Mouse (Mus musculus): Measurements from ENCODE around the gene Arhgap21. TPM values are rescaled to one million over a fixed set of nuclear protein-coding genes. Genes with fewer than 3 reads are reported as not detected.

The Arhgap21 gene
- polyA plus RNA-seq, 1 experiment from 2014 or later: 10.4 TPM

- 65% methylated on average over 8 of the region's 8 CpGs for WGBS
- ATAC-seq (ENCODE audit: insufficient number of reproducible peaks, low FRiP score, low TSS enrichment, low read depth): no peak
- Histone ChIP-seq H3K9ac (no peak overlapping the region), H3K4me2 (replicated peaks) (no peak overlapping the region), H3K27me3 (no peaks in the 10 kb centered on the region), H3K36me3 (no peaks in the 10 kb centered on the region), H3K9me3 (replicated peaks) (no peaks in the 10 kb centered on the region), H3K27ac (replicated peaks) (no peak overlapping the region), H3K4me1 (no peaks in the 10 kb centered on the region), H3K4me3 (replicated peaks) (no peak overlapping the region)
Measured at GRCm38 (mm10) chr2:20955376-20955775, 13.3 kb downstream of the Arhgap21 start.

- WGBS: 26% methylated on average over 4 of the region's 4 CpGs
- no peak overlapping the region for H3K9ac ChIP-seq
Measured at GRCm38 (mm10) chr2:20952716-20953115, 16.0 kb downstream of the Arhgap21 start.

GRCm38 (mm10) chr2:20949168-20949567 is 19.5 kb downstream of the Arhgap21 start:
- no peak for ATAC-seq (ENCODE audit: insufficient number of reproducible peaks, low FRiP score, low TSS enrichment, low read depth)
- Histone ChIP-seq H3K4me3 (replicated peaks) (no peak overlapping the region), H3K27ac (replicated peaks) (no peak overlapping the region), H3K36me3 (no peaks in the 10 kb centered on the region), H3K9ac (no peak overlapping the region), H3K9me3 (replicated peaks) (no peaks in the 10 kb centered on the region), H3K27me3 (no peaks in the 10 kb centered on the region), H3K4me1 (no peaks in the 10 kb centered on the region), H3K4me2 (replicated peaks) (no peak overlapping the region)
- WGBS: 77% methylated on average over 3 of the region's 3 CpGs

More at GRCm38 (mm10) chr2:20952716-20953115, 16.0 kb downstream of the Arhgap21 start:
- Histone ChIP-seq H3K4me1 (no peaks in the 10 kb centered on the region), H3K4me3 (replicated peaks) (no peak overlapping the region), H3K9me3 (replicated peaks) (no peaks in the 10 kb centered on the region), H3K36me3 (no peaks in the 10 kb centered on the region), H3K27me3 (no peaks in the 10 kb centered on the region), H3K27ac (replicated peaks) (no peak overlapping the region), H3K4me2 (replicated peaks) (no peak overlapping the region)
- ATAC-seq (ENCODE audit: insufficient number of reproducible peaks, low FRiP score, low TSS enrichment, low read depth): no peak

- Histone ChIP-seq H3K9me3 (replicated peaks) (no peaks in the 10 kb centered on the region), H3K36me3 (no peaks in the 10 kb centered on the region), H3K4me3 (replicated peaks) (no peak overlapping the region), H3K27ac (replicated peaks) (no peak overlapping the region), H3K4me1 (peaks cover 10% of the 10 kb centered on the region; the same call in 1 of the 2 replicates), H3K9ac (no peak overlapping the region), H3K27me3 (no peaks in the 10 kb centered on the region), H3K4me2 (replicated peaks) (no peak overlapping the region)
- 74% methylated on average over 1 of the region's 1 CpGs for WGBS
- no peak for ATAC-seq (ENCODE audit: insufficient number of reproducible peaks, low FRiP score, low TSS enrichment, low read depth)
Measured at GRCm38 (mm10) chr2:20947036-20947435, 21.6 kb downstream of the Arhgap21 start.

- H3K4me3 ChIP-seq (replicated peaks): no peak overlapping the region
- no peaks in the 10 kb centered on the region for H3K9me3 ChIP-seq (replicated peaks)
- no peak overlapping the region for H3K4me2 ChIP-seq (replicated peaks)
- H3K9ac ChIP-seq: no peak overlapping the region
- no peak for ATAC-seq (ENCODE audit: insufficient number of reproducible peaks, low FRiP score, low TSS enrichment, low read depth)
- H3K27ac ChIP-seq (replicated peaks): no peak overlapping the region
- no peaks in the 10 kb centered on the region for H3K36me3 ChIP-seq
- H3K4me1 ChIP-seq: peaks cover 21% of the 10 kb centered on the region
- no peaks in the 10 kb centered on the region for H3K27me3 ChIP-seq
- 89% methylated on average over 5 of the region's 5 CpGs for WGBS
Measured at GRCm38 (mm10) chr2:20945596-20945995, 23.1 kb downstream of the Arhgap21 start.

- no peak overlapping the region for H3K4me2 ChIP-seq (replicated peaks)
- H3K4me3 ChIP-seq (replicated peaks): no peak overlapping the region
- no peaks in the 10 kb centered on the region for H3K36me3 ChIP-seq
- H3K9ac ChIP-seq: no peak overlapping the region
- H3K9me3 ChIP-seq (replicated peaks): no peaks in the 10 kb centered on the region
- H3K27ac ChIP-seq (replicated peaks): no peak overlapping the region
- peaks cover 29% of the 10 kb centered on the region for H3K4me1 ChIP-seq
- 40% methylated on average over 7 of the region's 7 CpGs for WGBS
- ATAC-seq (ENCODE audit: insufficient number of reproducible peaks, low FRiP score, low TSS enrichment, low read depth): no peak
- H3K27me3 ChIP-seq: no peaks in the 10 kb centered on the region
Measured at GRCm38 (mm10) chr2:20943730-20944454, 24.8 kb downstream of the Arhgap21 start.

- H3K4me1 ChIP-seq: peaks cover 29% of the 10 kb centered on the region
- no peaks in the 10 kb centered on the region for H3K36me3 ChIP-seq
- no peaks in the 10 kb centered on the region for H3K9me3 ChIP-seq (replicated peaks)
- H3K27me3 ChIP-seq: no peaks in the 10 kb centered on the region
- no peak overlapping the region for H3K4me2 ChIP-seq (replicated peaks)
- no peak for ATAC-seq (ENCODE audit: insufficient number of reproducible peaks, low FRiP score, low TSS enrichment, low read depth)
- H3K4me3 ChIP-seq (replicated peaks): no peak overlapping the region
- H3K27ac ChIP-seq (replicated peaks): no peak overlapping the region
- WGBS: 11% methylated on average over 5 of the region's 5 CpGs
- H3K9ac ChIP-seq: no peak overlapping the region
Measured at GRCm38 (mm10) chr2:20943222-20943621, 25.5 kb downstream of the Arhgap21 start.

- H3K9me3 ChIP-seq (replicated peaks): no peaks in the 10 kb centered on the region
- no peak for ATAC-seq (ENCODE audit: insufficient number of reproducible peaks, low FRiP score, low TSS enrichment, low read depth)
- H3K9ac ChIP-seq: no peak overlapping the region
- H3K4me1 ChIP-seq: peaks cover 29% of the 10 kb centered on the region
- 51% methylated on average over 10 of the region's 10 CpGs for WGBS
- H3K4me3 ChIP-seq (replicated peaks): no peak overlapping the region
- H3K27ac ChIP-seq (replicated peaks): no peak overlapping the region
- H3K36me3 ChIP-seq: no peaks in the 10 kb centered on the region
- H3K27me3 ChIP-seq: no peaks in the 10 kb centered on the region
- H3K4me2 ChIP-seq (replicated peaks): no peak overlapping the region
Measured at GRCm38 (mm10) chr2:20942434-20943198, 26.1 kb downstream of the Arhgap21 start.

GRCm38 (mm10) chr2:20941105-20941504 is 27.6 kb downstream of the Arhgap21 start:
- Histone ChIP-seq H3K4me2 (replicated peaks) (no peak overlapping the region), H3K4me1 (peaks cover 29% of the 10 kb centered on the region), H3K27me3 (no peaks in the 10 kb centered on the region), H3K9ac (no peak overlapping the region), H3K27ac (replicated peaks) (no peak overlapping the region), H3K4me3 (replicated peaks) (no peak overlapping the region), H3K9me3 (replicated peaks) (no peaks in the 10 kb centered on the region), H3K36me3 (no peaks in the 10 kb centered on the region)
- no peak for ATAC-seq (ENCODE audit: insufficient number of reproducible peaks, low FRiP score, low TSS enrichment, low read depth)

- 42% methylated on average over 3 of the region's 3 CpGs for WGBS
- H3K4me3 ChIP-seq (replicated peaks): no peak overlapping the region
- H3K4me2 ChIP-seq (replicated peaks): no peak overlapping the region
- no peak overlapping the region; the same call in 1 of the 2 replicates for H3K27ac ChIP-seq (replicated peaks)
- H3K9ac ChIP-seq: no peak overlapping the region
- H3K36me3 ChIP-seq: no peaks in the 10 kb centered on the region
- H3K9me3 ChIP-seq (replicated peaks): no peaks in the 10 kb centered on the region
- H3K27me3 ChIP-seq: no peaks in the 10 kb centered on the region
- peaks cover 29% of the 10 kb centered on the region for H3K4me1 ChIP-seq
- no peak; the same call in 1 of the 2 replicates for ATAC-seq (ENCODE audit: insufficient number of reproducible peaks, low FRiP score, low TSS enrichment, low read depth)
Measured at GRCm38 (mm10) chr2:20939367-20939766, 29.3 kb downstream of the Arhgap21 start.

GRCm38 (mm10) chr2:20936609-20937221 is 32.0 kb downstream of the Arhgap21 start:
- WGBS: 64% methylated on average over 4 of the region's 4 CpGs
- no peak overlapping the region for H3K27ac ChIP-seq (replicated peaks)

More at GRCm38 (mm10) chr2:20936609-20937221, 32.0 kb downstream of the Arhgap21 start:
- H3K4me2 ChIP-seq (replicated peaks): no peak overlapping the region
- H3K4me3 ChIP-seq (replicated peaks): no peak overlapping the region
- peaks cover 15% of the 10 kb centered on the region; the same call in 1 of the 2 replicates for H3K4me1 ChIP-seq
- no peaks in the 10 kb centered on the region for H3K36me3 ChIP-seq
- H3K27me3 ChIP-seq: no peaks in the 10 kb centered on the region
- ATAC-seq (ENCODE audit: insufficient number of reproducible peaks, low FRiP score, low TSS enrichment, low read depth): no peak
- H3K9ac ChIP-seq: no peak overlapping the region
- H3K9me3 ChIP-seq (replicated peaks): no peaks in the 10 kb centered on the region
